ENCODE assay signal across 19 mouse cellular contexts in the genomic region with DNA sequence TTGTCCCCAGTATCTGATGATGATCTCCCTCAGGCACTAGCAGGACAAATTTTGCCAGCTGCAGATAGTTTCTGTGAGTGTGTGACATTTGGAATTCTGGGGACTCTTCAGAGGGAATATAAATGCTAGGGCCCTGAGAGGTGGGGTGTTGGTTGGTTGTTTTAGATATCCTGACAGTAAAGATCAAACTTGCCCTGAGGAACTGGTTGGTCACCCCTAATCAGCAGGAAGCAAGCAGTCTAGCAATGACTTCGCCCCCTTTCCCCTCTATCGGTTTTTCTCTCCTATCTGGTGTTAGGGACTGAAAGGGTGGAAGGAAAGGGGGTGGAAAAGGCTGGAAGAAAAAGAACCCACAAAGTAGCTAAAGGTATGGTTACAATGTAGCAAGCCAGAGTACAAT. TPM values are rescaled to one million over a fixed set of nuclear protein-coding genes. Genes with fewer than 3 reads are reported as not detected.
DNase-seq lines count a peak whose midpoint lies in the region; ATAC-seq and TF ChIP-seq lines count a peak whose summit lies in the region.
"Had no signal": no experiment of that assay in that cellular context is flagged by ENCODE, and none has a peak within 500 bp of the region (broad histone marks: within the 10 kb centered on the region; RNA-seq: fewer than 3 reads in every experiment).

No protein-coding gene starts in this region.

- no peaks in the 10 kb centered on the region for H3K9me3 ChIP-seq in embryonic facial prominence, embryonic 13.5 days
- no peaks in the 10 kb centered on the region for H3K9me3 ChIP-seq in embryonic facial prominence, embryonic 10.5 days
- H3K9me3 ChIP-seq in midbrain, embryonic 13.5 days, result no peaks in the 10 kb centered on the region
- H3K9me3 ChIP-seq in midbrain, embryonic 14.5 days (ENCODE audit: control insufficient read depth, low read length), result no peaks in the 10 kb centered on the region
- no peaks in the 10 kb centered on the region for H3K9me3 ChIP-seq in intestine, postnatal 0 days (ENCODE audit: control insufficient read depth)
- no peaks in the 10 kb centered on the region for H3K9me3 ChIP-seq in neural tube, embryonic 15.5 days (replicated peaks)
- H3K9me3 ChIP-seq in lung, postnatal 0 days (ENCODE audit: low read length), result no peaks in the 10 kb centered on the region
- H3K9me3 ChIP-seq: embryonic facial prominence, embryonic 12.5 days; heart, embryonic 10.5 days; kidney, embryonic 15.5 days; limb, embryonic 12.5 days; midbrain, embryonic 10.5 days had no signal

- peaks cover 27% of the 10 kb centered on the region for H3K36me3 ChIP-seq in embryonic facial prominence, embryonic 13.5 days
- H3K36me3 ChIP-seq in embryonic facial prominence, embryonic 10.5 days (replicated peaks), result peaks cover 35% of the 10 kb centered on the region
- H3K36me3 ChIP-seq in midbrain, embryonic 13.5 days, result peaks cover 27% of the 10 kb centered on the region
- peaks cover 30% of the 10 kb centered on the region for H3K36me3 ChIP-seq in midbrain, embryonic 14.5 days (ENCODE audit: control insufficient read depth, insufficient read depth, low read length)
- peaks cover 15% of the 10 kb centered on the region; the same call in 1 of the 2 replicates for H3K36me3 ChIP-seq in intestine, postnatal 0 days (ENCODE audit: control insufficient read depth, insufficient read depth)
- H3K36me3 ChIP-seq in neural tube, embryonic 15.5 days, result peaks cover 19% of the 10 kb centered on the region; the same call in 1 of the 2 replicates
- no peaks in the 10 kb centered on the region for H3K36me3 ChIP-seq in lung, postnatal 0 days (ENCODE audit: insufficient read depth, low read length)

- H3K4me1 ChIP-seq in embryonic facial prominence, embryonic 13.5 days, result peaks cover 22% of the 10 kb centered on the region
- peaks cover 22% of the 10 kb centered on the region for H3K4me1 ChIP-seq in embryonic facial prominence, embryonic 10.5 days
- peaks cover 27% of the 10 kb centered on the region for H3K4me1 ChIP-seq in midbrain, embryonic 13.5 days (replicated peaks)
- peaks cover 9% of the 10 kb centered on the region for H3K4me1 ChIP-seq in midbrain, embryonic 14.5 days (ENCODE audit: control insufficient read depth, insufficient read depth, low read length)
- H3K4me1 ChIP-seq in intestine, postnatal 0 days (replicated peaks; ENCODE audit: control insufficient read depth, insufficient read depth, low read length), result peaks cover 8% of the 10 kb centered on the region; the same call in 1 of the 2 replicates
- H3K4me1 ChIP-seq in neural tube, embryonic 15.5 days, result peaks cover 26% of the 10 kb centered on the region
- peaks cover 4% of the 10 kb centered on the region; the same call in 1 of the 2 replicates for H3K4me1 ChIP-seq in lung, postnatal 0 days (ENCODE audit: insufficient read depth, low read depth, low read length)

- no peak overlapping the region for H3K4me2 ChIP-seq in embryonic facial prominence, embryonic 13.5 days
- H3K4me2 ChIP-seq in midbrain, embryonic 13.5 days (replicated peaks), result no peak overlapping the region
- no peak overlapping the region for H3K4me2 ChIP-seq in midbrain, embryonic 14.5 days (ENCODE audit: low read length)
- peak overlapping the region; percentile 93; the same call in 1 of the 2 replicates for H3K4me2 ChIP-seq in intestine, postnatal 0 days (replicated peaks; ENCODE audit: low read depth)
- H3K4me2 ChIP-seq in neural tube, embryonic 15.5 days, result peak overlapping the region; percentile 88; the same call in 1 of the 2 replicates
- H3K4me2 ChIP-seq in lung, postnatal 0 days (replicated peaks; ENCODE audit: low read depth, low read length), result no peak overlapping the region

- no peak for ATAC-seq in embryonic facial prominence, embryonic 13.5 days (ENCODE audit: insufficient number of reproducible peaks, insufficient read depth, low FRiP score, low TSS enrichment, low read depth)
- ATAC-seq in midbrain, embryonic 13.5 days, result no peak
- ATAC-seq in midbrain, embryonic 14.5 days (ENCODE audit: low FRiP score, low TSS enrichment), result no peak
- no peak for ATAC-seq in intestine, postnatal 0 days
- no peak for ATAC-seq in neural tube, embryonic 15.5 days (ENCODE audit: low FRiP score)
- no peak for ATAC-seq in lung, postnatal 0 days
- ATAC-seq: forebrain, postnatal 0 days had no signal

- 76% methylated on average over 2 of the region's 2 CpGs for WGBS in embryonic facial prominence, embryonic 13.5 days
- WGBS in embryonic facial prominence, embryonic 10.5 days, result 83% methylated on average over 2 of the region's 2 CpGs
- WGBS in midbrain, embryonic 13.5 days, result 89% methylated on average over 2 of the region's 2 CpGs
- WGBS in midbrain, embryonic 14.5 days, result 85% methylated on average over 2 of the region's 2 CpGs
- 39% methylated on average over 2 of the region's 2 CpGs for WGBS in intestine, postnatal 0 days
- whole genome bisulfite sequencing in neural tube, embryonic 15.5 days, result 96% methylated on average over 2 of the region's 2 CpGs
- 83% methylated on average over 2 of the region's 2 CpGs for WGBS in lung, postnatal 0 days

- no peak for TF ChIP-seq EP300 in lung, postnatal 0 days (IDR thresholded peaks at IDR 0.05)

- no peak for TF ChIP-seq CTCF in intestine, postnatal 0 days (IDR thresholded peaks at IDR 0.05; ENCODE audit: low read depth)
- TF ChIP-seq CTCF in lung, postnatal 0 days (IDR thresholded peaks at IDR 0.05), result no peak

- no peaks in the 10 kb centered on the region for H3K27me3 ChIP-seq in embryonic facial prominence, embryonic 13.5 days
- H3K27me3 ChIP-seq in embryonic facial prominence, embryonic 10.5 days (replicated peaks; ENCODE audit: low read depth, poor library complexity, severe bottlenecking), result no peaks in the 10 kb centered on the region
- no peaks in the 10 kb centered on the region for H3K27me3 ChIP-seq in midbrain, embryonic 13.5 days
- H3K27me3 ChIP-seq in midbrain, embryonic 14.5 days (ENCODE audit: control insufficient read depth, insufficient read depth, low read length), result no peaks in the 10 kb centered on the region
- no peaks in the 10 kb centered on the region for H3K27me3 ChIP-seq in intestine, postnatal 0 days (replicated peaks; ENCODE audit: control insufficient read depth, insufficient read depth, low read length)
- H3K27me3 ChIP-seq in neural tube, embryonic 15.5 days (replicated peaks), result 0 out of 2 replicates have a peak, but pooled peaks cover 4% of the 10 kb centered on the region
- H3K27me3 ChIP-seq in lung, postnatal 0 days (replicated peaks; ENCODE audit: insufficient read depth, low read length), result no peaks in the 10 kb centered on the region
- H3K27me3 ChIP-seq: CH12.LX; kidney, embryonic 15.5 days; limb, embryonic 12.5 days had no signal

- H3K27ac ChIP-seq in embryonic facial prominence, embryonic 13.5 days, result no peak overlapping the region
- H3K27ac ChIP-seq in embryonic facial prominence, embryonic 10.5 days (replicated peaks), result no peak overlapping the region
- H3K27ac ChIP-seq in midbrain, embryonic 13.5 days, result no peak overlapping the region
- H3K27ac ChIP-seq in midbrain, embryonic 14.5 days (replicated peaks; ENCODE audit: low read depth, low read length), result no peak overlapping the region
- no peak overlapping the region for H3K27ac ChIP-seq in intestine, postnatal 0 days (ENCODE audit: low read depth, low read length)
- H3K27ac ChIP-seq in neural tube, embryonic 15.5 days (replicated peaks), result no peak overlapping the region
- no peak overlapping the region for H3K27ac ChIP-seq in lung, postnatal 0 days (ENCODE audit: low read length)
- H3K27ac ChIP-seq: embryonic facial prominence, embryonic 12.5 days; heart, embryonic 10.5 days; kidney, embryonic 15.5 days; limb, embryonic 12.5 days; midbrain, embryonic 10.5 days had no signal

- no peak for DNase-seq in embryonic facial prominence, embryonic 10.5 days (ENCODE audit: low spot score)
- no peak for DNase-seq in midbrain, embryonic 14.5 days
- no peak for DNase-seq in urinary bladder, postnatal 25 days (ENCODE audit: low spot score)
- no peak for DNase-seq in lung, postnatal 0 days (ENCODE audit: low spot score)
- DNase-seq: cerebellum, adult 11-12 months; cerebellum, postnatal 36 days; forebrain, postnatal 0 days; heart, postnatal 36 days; thymus, postnatal 14 days had no signal

- H3K4me3 ChIP-seq in embryonic facial prominence, embryonic 13.5 days, result no peak overlapping the region
- no peak overlapping the region for H3K4me3 ChIP-seq in embryonic facial prominence, embryonic 10.5 days
- no peak overlapping the region for H3K4me3 ChIP-seq in midbrain, embryonic 13.5 days (replicated peaks)
- H3K4me3 ChIP-seq in midbrain, embryonic 14.5 days (replicated peaks; ENCODE audit: low read depth, low read length), result no peak overlapping the region
- no peak overlapping the region for H3K4me3 ChIP-seq in intestine, postnatal 0 days (ENCODE audit: low read depth, low read length)
- no peak overlapping the region for H3K4me3 ChIP-seq in neural tube, embryonic 15.5 days (replicated peaks)
- H3K4me3 ChIP-seq in lung, postnatal 0 days (ENCODE audit: low read depth, low read length), result no peak overlapping the region

- 0 out of 2 replicates have a peak overlapping the region, but pooled peaks have one; percentile 88 for H3K9ac ChIP-seq in embryonic facial prominence, embryonic 13.5 days
- H3K9ac ChIP-seq in midbrain, embryonic 13.5 days (replicated peaks), result peak overlapping the region; percentile 91; the same call in 1 of the 2 replicates
- H3K9ac ChIP-seq in midbrain, embryonic 14.5 days (replicated peaks; ENCODE audit: low read length), result no peak overlapping the region
- no peak overlapping the region for H3K9ac ChIP-seq in intestine, postnatal 0 days (ENCODE audit: low read depth, low read length)
- H3K9ac ChIP-seq in neural tube, embryonic 15.5 days (replicated peaks), result no peak overlapping the region
- no peak overlapping the region for H3K9ac ChIP-seq in lung, postnatal 0 days (replicated peaks; ENCODE audit: low read depth)

RNA-seq across cellular contexts. Expression of a gene that starts 2.0 kb away (rescaled TPM):
- 28.4 and 33.8 TPM in 2 replicates for polyA plus RNA-seq in embryonic facial prominence, embryonic 13.5 days (2015; fragmentation: Nextera tagmentation; extraction: Ambion mirVana)
- polyA plus RNA-seq in embryonic facial prominence, embryonic 10.5 days (2016; fragmentation: Nextera tagmentation; extraction: Ambion mirVana), result 26.8 and 30.6 TPM in 2 replicates
- polyA plus RNA-seq in midbrain, embryonic 13.5 days (2015; fragmentation: Nextera tagmentation; extraction: Ambion mirVana), result 31.4 and 37.7 TPM in 2 replicates
- polyA plus RNA-seq in midbrain, embryonic 14.5 days (2014; fragmentation: Nextera tagmentation; extraction: Ambion mirVana), result 28.6 and 32.6 TPM in 2 replicates
- 34.4 and 37.3 TPM in 2 replicates for polyA plus RNA-seq in intestine, postnatal 0 days (2015; fragmentation: Nextera tagmentation; extraction: Ambion mirVana)
- polyA plus RNA-seq in neural tube, embryonic 15.5 days (2015; fragmentation: Nextera tagmentation; extraction: Ambion mirVana), result 43.6 and 48.0 TPM in 2 replicates
- polyA plus RNA-seq in lung, postnatal 0 days (2015; fragmentation: Nextera tagmentation; extraction: Ambion mirVana), result 17.8 and 18.5 TPM in 2 replicates

RNA-seq across cellular contexts. Expression of a gene that starts 5.4 kb away (rescaled TPM):
- 0.25 TPM in 2 replicates for polyA plus RNA-seq in embryonic facial prominence, embryonic 13.5 days (2015; fragmentation: Nextera tagmentation; extraction: Ambion mirVana)
- polyA plus RNA-seq in embryonic facial prominence, embryonic 10.5 days (2016; fragmentation: Nextera tagmentation; extraction: Ambion mirVana), result 0.10 TPM in 1 of 2 replicates, not detected in the other
- 0.26 and 0.41 TPM in 2 replicates for polyA plus RNA-seq in midbrain, embryonic 13.5 days (2015; fragmentation: Nextera tagmentation; extraction: Ambion mirVana)
- polyA plus RNA-seq in midbrain, embryonic 14.5 days (2014; fragmentation: Nextera tagmentation; extraction: Ambion mirVana), result 0.12 and 0.24 TPM in 2 replicates
- polyA plus RNA-seq in intestine, postnatal 0 days (2015; fragmentation: Nextera tagmentation; extraction: Ambion mirVana), result 5.3 and 7.1 TPM in 2 replicates
- 0.56 and 0.75 TPM in 2 replicates for polyA plus RNA-seq in neural tube, embryonic 15.5 days (2015; fragmentation: Nextera tagmentation; extraction: Ambion mirVana)
- polyA plus RNA-seq in lung, postnatal 0 days (2015; fragmentation: Nextera tagmentation; extraction: Ambion mirVana), result 0.26 and 0.37 TPM in 2 replicates

Comparison
In these comparisons a context has a peak if more than half of its experiments do, and no peak if none do; other contexts are left out.
1. H3K9ac ChIP-seq: peak in embryonic facial prominence, embryonic 13.5 days (single experiment) and midbrain, embryonic 13.5 days (single experiment); none in midbrain, embryonic 14.5 days (single experiment), intestine, postnatal 0 days (single experiment), neural tube, embryonic 15.5 days (single experiment) and lung, postnatal 0 days (single experiment).
2. H3K4me2 ChIP-seq: peak in intestine, postnatal 0 days (single experiment) and neural tube, embryonic 15.5 days (single experiment); none in embryonic facial prominence, embryonic 13.5 days (single experiment), midbrain, embryonic 13.5 days (single experiment), midbrain, embryonic 14.5 days (single experiment) and lung, postnatal 0 days (single experiment).